14 mouse cellular contexts compared by ENCODE assay signal in genomic region chr9:111085329-111085728, GRCm38 (mm10).
"Had no signal": no experiment of that assay in that cellular context is flagged by ENCODE, and none has a peak within 500 bp of the region (broad histone marks: within the 10 kb centered on the region; RNA-seq: fewer than 3 reads in every experiment).

No protein-coding gene starts in this region.

- H3K27ac ChIP-seq: left cerebral cortex, adult 2 months; liver, embryonic 14.5 days; lung, embryonic 15.5 days; midbrain, embryonic 12.5 days; midbrain, embryonic 15.5 days; neural tube, embryonic 13.5 days had no signal

- H3K4me2 ChIP-seq: liver, embryonic 11.5 days; lung, embryonic 15.5 days; midbrain, embryonic 12.5 days; midbrain, embryonic 15.5 days; neural tube, embryonic 13.5 days had no signal

- H3K9ac ChIP-seq: liver, embryonic 14.5 days; liver, postnatal 0 days; lung, embryonic 15.5 days; midbrain, embryonic 12.5 days; midbrain, embryonic 15.5 days; neural tube, embryonic 13.5 days had no signal

- H3K36me3 ChIP-seq: lung, embryonic 15.5 days; midbrain, embryonic 12.5 days; midbrain, embryonic 15.5 days; neural tube, embryonic 13.5 days had no signal

- H3K9me3 ChIP-seq: lung, embryonic 15.5 days; midbrain, embryonic 12.5 days; midbrain, embryonic 15.5 days; neural tube, embryonic 13.5 days had no signal

- H3K4me1 ChIP-seq: midbrain, embryonic 15.5 days had no signal

- DNase-seq: layer of hippocampus, postnatal 36 days; liver, postnatal 0 days; lung, postnatal 14 days; lung, postnatal 4 days; retina, postnatal 1 day; thymus, adult 18-20 months; thymus, postnatal 36 days had no signal

- ATAC-seq: liver, postnatal 0 days; midbrain, embryonic 15.5 days had no signal

- H3K4me3 ChIP-seq: left cerebral cortex, adult 2 months; lung, embryonic 15.5 days; midbrain, embryonic 12.5 days; midbrain, embryonic 15.5 days; neural tube, embryonic 13.5 days had no signal

- H3K27me3 ChIP-seq: lung, embryonic 15.5 days; midbrain, embryonic 12.5 days; midbrain, embryonic 15.5 days; neural tube, embryonic 13.5 days had no signal
